Mouse (Mus musculus) large intestine, adult 2 months (tissue): Measurements from ENCODE around the gene Olfr769. TPM values are rescaled to one million over a fixed set of nuclear protein-coding genes. Genes with fewer than 3 reads are reported as not detected.
"Not testable (repeated sequence)": the region's sequence is repeated elsewhere in the genome, so short reads cannot be mapped to it uniquely, and the experiment has no call there.

Experiments used
- DNase-seq: peaks from one replicate; pipeline ENCODE4 v3.0.0-alpha.2; 2012; ENCODE audit warnings: low read depth, low spot score
- WGBS: fragments of 180-500 bp; shearing (Covaris S2); methylation state at CpG from one replicate; pipeline ENCODE4 v1.1.7; 2018; 5-methylcytosine and 5-hydroxymethylcytosine counted together
- polyA plus RNA-seq: library from polyadenylated mRNA; depleted of rRNA; stranded (reverse); fragments of >200 nt; gene quantifications from 2 replicates; pipeline ENCODE4 v1.2.3, GENCODE M21; 2012; rRNA removed

Olfr769 gene
- polyA plus RNA-seq: not detected in 2 replicates

DNA sequence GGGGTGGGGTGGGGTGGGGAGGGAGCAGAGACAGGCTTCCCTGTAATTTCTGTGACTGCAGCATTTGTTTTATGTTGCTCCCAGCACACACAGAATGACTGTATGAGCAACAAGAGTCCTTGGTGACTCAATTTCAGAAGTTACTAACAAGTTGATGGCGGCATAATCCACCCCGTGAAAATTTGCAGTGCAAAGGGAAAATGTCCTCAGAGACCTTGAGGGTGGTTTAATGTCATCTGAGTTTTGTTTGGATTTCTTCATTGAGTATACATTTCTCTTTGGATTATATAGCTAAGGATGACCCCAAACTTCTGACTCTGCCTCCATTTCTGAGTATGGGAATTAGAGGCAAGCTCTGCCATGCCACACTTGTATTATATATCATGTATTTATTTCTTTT, at the start of gene Olfr769:
Olfr769 (minus strand) TSS at position 101 of the 400 bp plus-strand sequence.
- WGBS: 65% methylated on average over 2 of the region's 2 CpGs
- DNase-seq: no peak

DNA sequence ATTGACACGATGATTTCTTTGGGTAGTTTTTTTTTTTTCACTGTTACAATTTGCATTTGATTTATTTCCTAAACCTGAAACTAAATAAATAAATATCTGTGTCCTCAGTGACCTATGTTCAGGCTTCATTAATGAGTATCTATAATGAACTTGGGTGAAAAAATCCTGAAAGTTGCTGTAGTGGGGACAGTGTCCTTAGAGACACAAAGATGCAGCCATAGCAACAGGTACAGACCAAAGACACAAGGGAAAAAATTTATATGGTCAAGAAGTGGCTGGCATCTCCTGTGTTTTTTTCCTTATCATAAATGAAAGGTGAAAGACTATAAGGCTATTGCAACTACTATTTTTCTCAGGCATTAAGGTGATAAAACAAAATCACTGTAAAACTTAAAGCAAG, 47.0 kb upstream of the Olfr769 start, which contains the start of gene Olfr771:
Olfr771 (minus strand) TSS at position 101 of the 400 bp plus-strand sequence.
- WGBS: 73% methylated on average over 1 of the region's 1 CpGs
- DNase-seq: no peak

DNA sequence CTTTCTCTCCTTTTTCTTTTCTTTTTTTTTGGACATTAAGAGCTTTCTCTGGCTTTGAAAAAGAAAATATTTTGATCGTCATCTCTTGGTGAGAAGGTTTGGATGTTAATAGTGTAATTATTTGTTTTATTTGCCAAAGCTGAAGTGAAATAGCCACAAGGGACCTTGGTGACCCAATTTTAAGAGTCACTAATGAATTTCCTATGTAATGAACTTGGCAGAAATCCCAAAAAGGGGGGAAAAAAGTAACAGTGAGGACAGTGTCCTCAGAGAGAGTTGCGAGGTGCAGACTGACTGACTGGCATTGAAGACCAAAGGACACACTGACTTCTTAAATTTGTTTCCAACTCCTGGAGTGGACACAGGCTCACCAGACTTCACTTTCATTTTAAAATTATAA, 21.2 kb upstream of the Olfr769 start, which contains the start of gene Olfr770:
Olfr770 (minus strand) TSS at position 101 of the 400 bp plus-strand sequence.
- WGBS: 66% methylated on average over 2 of the region's 2 CpGs
- no peak for DNase-seq

DNA sequence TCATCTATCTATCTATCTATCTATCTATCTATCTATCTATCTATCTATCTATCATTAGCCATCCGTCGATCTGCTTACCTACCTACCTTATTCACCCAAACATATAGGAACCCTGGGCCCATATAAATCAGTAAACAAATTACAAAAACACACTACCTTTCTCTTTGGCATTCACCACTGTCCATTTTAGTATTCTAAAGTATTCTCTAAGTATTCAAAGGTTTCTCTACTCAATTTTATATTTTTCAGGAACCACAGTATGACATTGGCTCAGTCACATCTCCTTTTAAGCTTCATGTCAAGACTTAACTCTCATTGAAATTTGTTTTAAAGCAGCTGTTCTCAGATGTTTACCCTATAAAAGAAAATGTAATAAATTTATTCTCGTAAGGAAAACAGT, 2.5 kb downstream of the Olfr769 start:
- WGBS: 87% methylated on average over 3 of the region's 3 CpGs
- no peak for DNase-seq

DNA sequence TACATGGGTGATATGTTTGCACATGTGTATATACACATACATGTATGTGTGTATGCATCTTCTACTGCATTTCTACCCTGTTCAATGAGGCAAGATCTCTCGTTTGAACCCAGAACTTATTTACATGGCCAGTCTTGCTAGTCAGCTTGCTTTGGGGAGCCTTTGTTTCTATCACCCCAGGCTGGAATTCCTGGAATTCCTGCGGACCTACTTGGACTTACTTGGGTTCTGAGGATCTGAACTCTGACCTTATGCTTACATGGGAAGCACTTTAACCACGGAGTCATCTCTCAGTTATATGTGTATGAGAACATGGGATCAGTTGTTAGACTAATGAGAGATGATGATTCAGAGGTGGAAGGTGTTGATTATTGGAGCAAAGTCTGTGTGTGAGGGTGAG, 16.4 kb downstream of the Olfr769 start:
- 30% methylated on average over 3 of the region's 3 CpGs for WGBS
- DNase-seq: no peak

DNA sequence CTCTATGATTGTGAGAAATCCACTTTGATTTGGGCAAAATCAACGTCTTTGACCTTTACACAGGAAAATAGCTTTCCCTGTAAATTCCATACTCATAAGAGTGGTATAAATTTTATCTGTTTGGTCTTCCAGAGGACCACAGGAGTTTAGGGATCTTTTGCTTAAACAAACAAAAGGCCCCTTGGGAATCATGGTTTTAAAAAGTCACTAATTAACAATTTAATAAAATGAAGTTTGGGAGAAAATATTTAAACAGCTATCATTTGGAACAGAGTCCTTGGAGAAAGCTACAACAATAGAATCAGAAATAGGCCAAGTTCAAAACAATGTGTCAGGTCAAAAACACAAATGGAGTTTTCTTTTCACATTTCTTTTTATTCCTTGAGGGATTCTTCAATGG, 18.4 kb downstream of the Olfr769 start, which contains the start of gene Olfr768:
Olfr768 (minus strand) TSS at position 101 of the 400 bp plus-strand sequence.
- WGBS: 64% methylated on average over 1 of the region's 1 CpGs
- DNase-seq: no peak

DNA sequence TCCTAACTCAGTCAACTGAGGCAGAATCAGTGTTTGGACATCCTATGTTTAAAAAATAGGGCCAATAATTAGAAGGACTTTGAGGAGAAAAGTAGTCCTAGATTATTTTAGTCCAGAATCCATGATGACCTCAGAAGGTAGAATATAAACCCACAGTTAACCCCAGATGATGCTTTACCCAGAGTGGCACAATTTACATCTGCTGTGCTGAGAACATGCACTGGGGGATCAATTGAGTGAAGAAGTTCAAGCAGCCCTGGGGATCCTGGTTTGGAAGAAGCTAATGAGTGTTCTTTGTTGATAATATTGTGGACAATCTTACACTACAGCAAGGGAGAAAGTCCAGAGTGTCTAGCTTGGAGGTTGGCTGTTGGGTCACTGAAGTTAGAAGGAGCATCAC, 34.9 kb downstream of the Olfr769 start, which contains the start of gene Olfr767:
Olfr767 (minus strand) TSS at position 101 of the 400 bp plus-strand sequence.
- DNase-seq: not testable (repeated sequence)

DNA sequence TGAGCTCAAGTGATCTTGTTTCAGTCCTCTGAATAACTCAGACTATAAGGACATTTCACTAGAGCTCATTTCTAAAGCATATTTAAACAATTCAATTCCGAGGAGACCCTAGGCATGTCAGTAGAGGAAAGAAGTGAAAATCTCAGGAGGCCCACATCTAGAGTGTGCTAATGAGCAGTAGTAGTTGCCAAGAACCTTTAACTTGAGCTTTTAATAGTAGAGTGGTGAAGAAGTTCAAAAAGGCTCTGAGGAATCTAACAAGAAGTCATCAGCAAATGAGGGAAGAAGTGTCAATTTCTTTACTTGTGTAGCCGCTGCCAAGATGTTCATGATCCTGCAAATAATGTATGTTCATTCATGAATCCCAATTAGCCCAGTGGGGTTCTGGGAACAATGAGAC, 48.8 kb downstream of the Olfr769 start, which contains the start of gene Olfr766-ps1:
Olfr766-ps1 (minus strand) TSS at position 101 of the 400 bp plus-strand sequence.
- no peak for DNase-seq
- 80% methylated on average over 2 of the region's 2 CpGs for WGBS

Other genes with a start within 250 kb of the Olfr769 start
- gene Gdf11, start 226.1 kb downstream of the Olfr769 start, polyA plus RNA-seq: 0.98 and 1.2 TPM in 2 replicates
- gene Cd63, start 216.9 kb downstream of the Olfr769 start, polyA plus RNA-seq: 130 and 137 TPM in 2 replicates
- gene Rdh5, start 195.0 kb downstream of the Olfr769 start, polyA plus RNA-seq: 19.0 and 19.3 TPM in 2 replicates
- 126 and 147 TPM in 2 replicates for gene Bloc1s1, start 193.8 kb downstream of the Olfr769 start, polyA plus RNA-seq
- 12.6 and 12.9 TPM in 2 replicates for gene Itga7, start 184.0 kb downstream of the Olfr769 start, polyA plus RNA-seq
- 34.5 and 82.9 TPM in 2 replicates for gene Mettl7b, start 156.9 kb downstream of the Olfr769 start, polyA plus RNA-seq
- not detected in 2 replicates for gene Olfr9, start 128.4 kb downstream of the Olfr769 start, polyA plus RNA-seq
- gene Olfr763, start 107.1 kb downstream of the Olfr769 start, polyA plus RNA-seq: not detected in 2 replicates
- not detected in 2 replicates for gene Olfr764-ps1, start 78.0 kb downstream of the Olfr769 start, polyA plus RNA-seq
- not detected in 2 replicates for gene Olfr765, start 67.9 kb downstream of the Olfr769 start, polyA plus RNA-seq
- not detected in 2 replicates for gene Olfr766-ps1, start 48.9 kb downstream of the Olfr769 start, polyA plus RNA-seq
- not detected in 2 replicates for gene Olfr767, start 35.0 kb downstream of the Olfr769 start, polyA plus RNA-seq
- gene Olfr768, start 18.5 kb downstream of the Olfr769 start, polyA plus RNA-seq: not detected in 2 replicates
- not detected in 2 replicates for gene Olfr770, start 21.1 kb upstream of the Olfr769 start, polyA plus RNA-seq
- gene Olfr771, start 46.9 kb upstream of the Olfr769 start, polyA plus RNA-seq: not detected in 2 replicates
- not detected in 2 replicates for gene Olfr772, start 60.1 kb upstream of the Olfr769 start, polyA plus RNA-seq
- gene Olfr773, start 69.6 kb upstream of the Olfr769 start, polyA plus RNA-seq: not detected in 2 replicates
- not detected in 2 replicates for gene Olfr774, start 118.3 kb upstream of the Olfr769 start, polyA plus RNA-seq
- gene Olfr775, start 130.6 kb upstream of the Olfr769 start, polyA plus RNA-seq: not detected in 2 replicates
- gene Olfr776, start 141.3 kb upstream of the Olfr769 start, polyA plus RNA-seq: not detected in 2 replicates
- not detected in 2 replicates for gene Olfr777, start 153.6 kb upstream of the Olfr769 start, polyA plus RNA-seq
- gene Olfr780, start 200.3 kb upstream of the Olfr769 start, polyA plus RNA-seq: not detected in 2 replicates
- not detected in 2 replicates for gene Olfr781, start 211.0 kb upstream of the Olfr769 start, polyA plus RNA-seq
- gene Olfr782, start 231.0 kb upstream of the Olfr769 start, polyA plus RNA-seq: not detected in 2 replicates